In the genomic region with DNA sequence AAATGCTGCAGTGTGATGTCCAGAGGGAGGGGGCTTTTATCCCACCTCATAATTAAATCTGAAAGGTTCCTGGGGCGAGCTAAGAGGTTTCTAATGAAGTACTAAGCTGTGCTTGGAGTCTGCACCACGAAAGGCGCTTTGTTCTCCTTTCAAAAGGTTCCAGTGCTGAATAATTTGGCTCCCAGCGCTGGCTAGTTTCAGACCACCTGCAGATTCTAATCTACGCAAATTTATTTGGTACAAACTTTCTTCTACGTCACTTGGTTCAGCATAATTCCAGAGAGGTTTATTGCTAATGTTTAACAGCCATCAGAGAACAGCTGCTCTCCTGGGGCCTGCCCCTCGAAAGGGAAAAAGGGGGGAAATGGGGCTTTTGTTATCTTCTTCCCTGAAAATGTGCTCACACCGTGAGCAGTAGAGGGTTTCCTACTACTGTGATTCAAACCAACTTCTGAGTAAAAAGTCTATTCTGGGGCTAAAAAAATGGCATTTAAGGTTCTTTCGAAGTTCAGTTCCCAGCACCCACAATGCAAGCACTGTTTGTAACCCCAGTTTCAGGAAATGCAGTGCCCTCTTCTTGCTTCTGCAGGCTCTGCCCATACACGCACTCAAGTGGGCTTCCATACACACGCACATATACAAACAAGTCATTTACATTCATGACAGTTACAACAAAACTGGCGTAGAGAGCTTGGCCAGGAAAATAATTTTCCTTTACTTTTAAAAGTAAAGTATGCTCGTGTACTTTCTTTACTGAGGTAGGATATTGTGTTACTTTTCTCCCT, we compare ENCODE assay signal across 12 mouse cellular contexts. TPM values are rescaled to one million over a fixed set of nuclear protein-coding genes. Genes with fewer than 3 reads are reported as not detected.
A peak's percentile ranks its signal among the peaks of the same experiment; 100 is the strongest.
DNase-seq lines count a peak whose midpoint lies in the region; ATAC-seq lines count a peak whose summit lies in the region.
"Had no signal": no experiment of that assay in that cellular context is flagged by ENCODE, and none has a peak within 500 bp of the region (broad histone marks: within the 10 kb centered on the region; RNA-seq: fewer than 3 reads in every experiment).

No protein-coding gene starts in this region.

- no peaks in the 10 kb centered on the region for H3K27me3 ChIP-seq in kidney, embryonic 15.5 days
- H3K27me3 ChIP-seq in midbrain, embryonic 10.5 days (ENCODE audit: low read depth, poor library complexity, severe bottlenecking): peaks cover 9% of the 10 kb centered on the region; the same call in 1 of the 2 replicates

- WGBS in kidney, embryonic 15.5 days: 30% methylated on average over 13 of the region's 13 CpGs
- WGBS in midbrain, embryonic 10.5 days: 13% methylated on average over 13 of the region's 13 CpGs

- no peak overlapping the region for H3K4me3 ChIP-seq in kidney, embryonic 15.5 days (replicated peaks)
- H3K4me3 ChIP-seq in midbrain, embryonic 10.5 days: 0 out of 2 replicates have a peak overlapping the region, but pooled peaks have one; percentile 14

- 0 out of 2 replicates have a peak, but pooled peaks cover 2% of the 10 kb centered on the region for H3K4me1 ChIP-seq in kidney, embryonic 15.5 days
- peaks cover 30% of the 10 kb centered on the region for H3K4me1 ChIP-seq in midbrain, embryonic 10.5 days

- peaks cover 28% of the 10 kb centered on the region; the same call in 1 of the 2 replicates for H3K36me3 ChIP-seq in kidney, embryonic 15.5 days
- no peaks in the 10 kb centered on the region for H3K36me3 ChIP-seq in midbrain, embryonic 10.5 days

- H3K27ac ChIP-seq in kidney, embryonic 15.5 days: peak overlapping the region; percentile 54
- H3K27ac ChIP-seq in midbrain, embryonic 10.5 days (replicated peaks): peak overlapping the region; percentile 83

- no peaks in the 10 kb centered on the region for H3K9me3 ChIP-seq in kidney, embryonic 15.5 days (replicated peaks)
- no peaks in the 10 kb centered on the region for H3K9me3 ChIP-seq in midbrain, embryonic 10.5 days (replicated peaks)

- no peak for DNase-seq in kidney, postnatal 4 days
- peak; percentile 11 for DNase-seq in brain, adult 2 months (ENCODE audit: low read depth, low spot score)
- DNase-seq in forelimb bud, embryonic 11.5 days (ENCODE audit: low read depth, low spot score): peak; percentile 60
- DNase-seq in midbrain, embryonic 10.5 days (ENCODE audit: low spot score): peak; percentile 65
- no peak for DNase-seq in gastrocnemius, postnatal 25 days
- no peak for DNase-seq in B cell, adult 2 months
- DNase-seq in adrenal gland, postnatal 4 days (ENCODE audit: low spot score in 2 of 2): no peak
- DNase-seq: adrenal gland, postnatal 10 days; heart, postnatal 14 days; lung, adult 2 months had no signal

- no peak overlapping the region for H3K9ac ChIP-seq in kidney, embryonic 15.5 days

- ATAC-seq in kidney, embryonic 15.5 days (replicated peaks; ENCODE audit: low FRiP score): peak; percentile 75

- H3K4me2 ChIP-seq in kidney, embryonic 15.5 days: no peak overlapping the region

RNA-seq across cellular contexts. Expression of gene Slco1c1, which starts 28.3 kb away (rescaled TPM):
- 0.10 and 0.15 TPM in 2 replicates for polyA plus RNA-seq in kidney, embryonic 15.5 days (2015; fragmentation: Nextera tagmentation; extraction: Ambion mirVana)
- polyA plus RNA-seq in midbrain, embryonic 10.5 days (2016; fragmentation: Nextera tagmentation; extraction: Ambion mirVana): 1.1 and 1.3 TPM in 2 replicates
- total RNA-seq in gastrocnemius, postnatal 25 days (2021): under 1 TPM in 1 of 2 experiments, not detected in 1; 0.13 TPM
- total RNA-seq in adrenal gland, postnatal 4 days (2021): under 1 TPM; 0.17 to 0.51 TPM
- polyA plus RNA-seq: C2C12 had no signal

Comparison
In these comparisons a context has a peak if more than half of its experiments do, and no peak if none do; other contexts are left out.
1. DNase-seq: peak in brain, adult 2 months (single experiment), forelimb bud, embryonic 11.5 days (single experiment) and midbrain, embryonic 10.5 days (single experiment); none in kidney, postnatal 4 days (0 of 2), gastrocnemius, postnatal 25 days (single experiment), B cell, adult 2 months (0 of 2) and adrenal gland, postnatal 4 days (0 of 2).